Mouse (Mus musculus) cerebellum, postnatal 36 days (tissue): ENCODE measurements around the gene Fbxl15.
A peak's percentile ranks its signal among the peaks of the same experiment; 100 is the strongest.

Experiments used
- DNase-seq, 2 experiments: peaks; one replicate each; pipeline ENCODE4 v3.0.0; 2021 to 2022; ENCODE audit warnings: mixed read lengths in 2 of 2

Gene Fbxl15

DNA sequence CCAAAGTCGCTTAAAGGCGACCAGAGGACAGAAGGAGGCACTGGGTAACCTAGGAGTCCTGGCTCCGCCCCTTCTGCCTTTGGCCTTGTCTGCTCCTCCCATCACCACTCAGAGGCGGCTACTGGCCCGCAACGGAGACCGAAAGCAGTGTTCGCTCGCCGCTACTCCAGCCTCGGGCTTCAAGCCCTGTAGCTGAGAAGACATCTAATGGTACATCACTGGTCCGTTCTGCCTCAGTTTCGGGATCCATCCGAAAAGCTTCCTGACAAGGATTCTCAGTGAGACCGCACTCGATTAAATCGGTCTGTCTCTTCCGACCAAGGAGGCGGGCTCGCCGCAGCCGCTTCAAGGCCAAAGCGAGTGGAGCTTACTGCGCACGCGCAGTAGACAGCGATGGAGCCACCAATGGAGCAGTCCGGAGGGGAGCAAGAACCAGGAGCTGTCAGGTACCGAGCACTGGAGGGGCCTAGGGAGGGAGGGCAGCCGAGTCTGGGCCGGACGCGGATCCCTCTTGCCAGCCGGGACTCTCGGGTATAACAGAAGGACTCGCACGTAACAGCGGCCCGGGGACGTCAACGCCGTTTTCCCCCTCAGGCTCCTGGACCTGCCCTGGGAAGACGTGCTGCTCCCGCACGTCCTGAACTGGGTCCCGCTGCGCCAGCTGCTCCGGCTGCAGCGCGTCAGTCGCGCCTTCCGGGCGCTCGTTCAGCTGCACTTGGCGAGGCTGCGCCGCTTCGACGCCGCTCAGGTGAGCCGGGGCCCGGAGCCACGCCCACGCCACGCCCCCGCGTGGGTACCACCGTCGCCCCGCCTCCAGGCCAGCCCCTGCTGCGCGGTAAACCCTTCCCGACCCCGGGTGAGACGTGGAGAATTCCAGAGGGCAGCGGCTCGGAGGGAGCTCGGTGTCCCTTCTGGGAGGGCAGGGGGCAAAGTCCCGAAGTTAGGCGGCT lies at the start of gene Fbxl15:
Fbxl15 (plus strand) TSS at position 104 of the 950 bp plus-strand sequence.
- peak; percentile 93 to 95 for DNase-seq

DNA sequence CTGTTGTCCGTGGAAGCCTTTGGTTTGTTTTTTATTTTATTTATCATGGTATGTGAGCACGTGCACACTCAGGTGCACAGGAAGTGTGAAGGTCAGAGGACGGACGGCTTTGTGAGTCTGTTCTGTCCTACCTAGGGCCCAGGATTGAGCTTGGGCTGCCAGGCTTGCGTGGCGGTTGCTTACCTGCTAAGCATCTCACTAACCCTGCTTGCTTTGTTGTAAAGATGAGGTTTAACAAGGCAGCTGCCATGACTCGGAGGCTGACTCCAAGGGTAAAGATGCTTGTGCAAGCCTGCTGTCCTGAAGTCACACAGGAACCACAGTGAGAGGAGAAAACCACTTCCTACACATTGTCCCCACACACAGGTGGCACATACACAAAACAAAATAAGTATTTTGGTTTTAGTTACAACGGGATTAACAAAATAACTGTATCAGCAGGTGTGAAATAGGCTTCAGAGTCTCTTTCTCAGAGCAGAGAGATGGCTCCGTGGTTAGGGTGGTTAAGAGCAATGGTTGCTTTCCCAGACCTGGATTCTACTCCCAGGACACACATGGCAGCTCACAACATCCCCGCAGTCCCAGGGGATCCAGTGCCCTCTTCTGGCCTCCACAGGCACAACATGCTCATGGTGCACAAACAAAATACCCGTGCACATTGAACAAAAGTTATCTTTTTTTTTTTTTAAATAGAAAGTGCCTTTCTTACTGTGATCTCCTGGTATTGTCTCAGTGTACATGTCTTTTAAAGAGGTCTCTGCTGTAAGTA lies 45.7 kb upstream of the Fbxl15 start:
- no peak for DNase-seq

DNA sequence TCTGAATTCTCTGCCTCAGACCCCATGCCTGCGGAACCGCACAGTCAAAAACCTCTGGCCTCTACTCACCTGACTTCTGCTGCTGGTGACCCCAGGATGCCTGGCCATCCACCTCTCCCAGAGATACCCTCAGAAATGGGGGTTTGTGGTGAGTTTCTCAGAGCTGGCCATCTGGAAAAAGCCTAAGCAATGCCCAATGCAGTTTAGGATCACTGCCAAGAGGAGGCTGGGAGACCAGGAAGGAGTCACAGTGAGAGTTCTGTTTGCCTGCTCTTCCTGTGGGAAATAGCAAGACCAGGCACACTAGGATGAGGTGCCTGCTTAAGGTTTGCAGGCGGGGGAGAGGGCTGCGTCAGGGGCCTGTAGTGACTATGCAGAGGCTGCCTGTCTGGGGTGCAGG lies 43.3 kb upstream of the Fbxl15 start:
- peak; percentile 36 to 43 for DNase-seq

DNA sequence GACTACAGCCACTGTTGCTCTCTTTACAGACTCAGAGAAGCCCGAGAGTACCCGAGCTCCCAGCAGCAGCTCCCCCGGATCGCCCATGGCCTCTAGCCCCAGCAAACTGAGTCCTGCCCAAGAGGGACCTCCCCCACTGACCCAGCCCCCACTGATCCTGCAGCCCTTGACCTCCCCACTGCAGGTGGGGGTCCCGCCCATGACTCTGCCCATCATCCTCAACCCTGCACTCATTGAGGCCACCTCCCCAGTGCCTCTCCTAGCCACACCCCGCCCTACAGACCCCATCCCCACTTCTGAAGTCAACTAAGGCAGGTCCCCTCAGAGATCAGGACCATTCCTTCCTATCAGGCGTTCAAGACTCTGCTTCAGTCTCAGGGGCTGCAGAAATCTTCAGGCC lies 42.4 kb upstream of the Fbxl15 start:
- DNase-seq: no peak

DNA sequence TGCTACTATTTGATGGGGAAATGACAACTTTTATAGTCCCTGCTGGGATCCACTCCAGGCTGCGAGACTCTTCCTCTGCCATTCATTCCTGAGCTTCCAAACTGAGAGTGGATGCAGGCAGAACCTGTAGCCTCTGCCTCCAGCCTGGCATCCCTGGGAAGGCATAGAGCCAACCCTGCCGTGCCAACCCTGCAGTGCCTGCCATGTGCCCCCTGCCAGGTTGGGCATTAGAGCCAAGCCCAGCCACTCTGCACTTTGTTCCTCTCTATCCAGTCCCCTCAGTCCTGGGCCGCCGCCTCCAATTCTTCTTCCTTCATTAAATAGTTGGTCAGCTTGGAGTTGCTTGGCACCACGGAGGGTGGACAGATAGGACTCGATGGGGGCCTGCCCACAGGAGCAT lies 41.9 kb upstream of the Fbxl15 start:
- peak; percentile 92 to 94 for DNase-seq

DNA sequence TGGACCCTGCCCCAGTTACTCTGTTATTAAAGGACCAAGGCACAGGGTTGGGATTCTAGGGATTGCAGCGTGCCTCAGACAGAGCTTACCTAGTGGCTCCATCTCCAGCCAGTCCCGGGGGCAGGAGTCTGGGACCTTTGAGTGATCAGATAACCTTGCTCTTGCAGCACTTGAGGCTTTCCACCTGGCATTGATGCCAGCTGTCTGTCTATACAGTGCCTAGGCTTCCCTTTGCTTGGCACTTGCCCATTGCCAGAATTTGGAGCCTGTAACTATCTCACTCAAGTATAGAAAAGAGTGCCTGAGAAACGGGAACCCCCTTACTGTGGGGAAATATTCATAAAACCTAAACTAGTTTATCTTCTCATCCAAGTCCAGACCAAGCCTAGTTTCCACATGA lies 41.1 kb upstream of the Fbxl15 start:
- no peak for DNase-seq

DNA sequence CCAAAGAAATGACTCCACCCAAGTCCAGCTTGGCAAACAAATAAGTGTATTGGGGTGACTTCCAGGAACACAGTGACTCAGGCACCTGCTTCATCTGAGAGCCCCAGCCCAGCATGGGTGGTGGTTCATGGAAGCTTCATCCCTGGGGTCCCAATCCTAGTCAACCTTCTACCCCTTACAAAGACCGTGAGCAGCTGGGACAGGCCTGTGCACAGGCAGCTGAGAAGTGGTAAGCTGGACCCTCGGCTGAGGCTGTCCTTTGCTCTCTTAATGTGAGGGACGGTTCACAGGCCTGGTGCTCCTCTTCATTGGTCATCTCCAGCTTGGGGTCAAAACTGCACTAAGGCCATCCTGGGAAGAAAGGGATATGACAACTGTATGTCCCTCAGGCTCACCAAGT lies 40.4 kb upstream of the Fbxl15 start:
- no peak for DNase-seq

DNA sequence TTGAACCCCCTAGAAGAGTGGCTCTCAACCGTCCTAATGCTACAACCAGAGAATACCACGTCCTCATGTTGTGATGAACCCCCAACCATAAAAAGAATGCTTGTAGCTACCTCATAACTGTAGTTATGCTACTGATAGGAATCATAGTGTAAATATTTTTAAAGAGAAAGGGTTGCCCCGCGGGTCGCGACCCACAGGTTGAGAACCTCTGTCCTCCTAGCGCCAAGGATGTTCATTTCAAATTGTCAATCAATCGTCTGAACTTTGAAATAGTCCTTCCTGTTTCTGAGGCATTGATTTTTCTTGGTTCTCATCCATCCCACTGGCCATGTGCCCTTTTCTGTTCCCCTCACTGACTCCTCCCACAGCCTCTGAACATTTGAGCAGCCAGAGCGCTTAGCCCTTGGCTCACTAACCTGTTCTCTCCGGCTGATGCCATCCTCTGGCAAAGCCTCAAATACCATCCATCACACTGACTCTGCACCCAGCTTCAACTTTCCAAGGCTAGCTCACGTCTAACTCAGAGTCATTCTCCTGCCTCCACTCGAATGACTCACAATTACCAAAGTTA lies 37.4 kb upstream of the Fbxl15 start:
- no peak for DNase-seq

DNA sequence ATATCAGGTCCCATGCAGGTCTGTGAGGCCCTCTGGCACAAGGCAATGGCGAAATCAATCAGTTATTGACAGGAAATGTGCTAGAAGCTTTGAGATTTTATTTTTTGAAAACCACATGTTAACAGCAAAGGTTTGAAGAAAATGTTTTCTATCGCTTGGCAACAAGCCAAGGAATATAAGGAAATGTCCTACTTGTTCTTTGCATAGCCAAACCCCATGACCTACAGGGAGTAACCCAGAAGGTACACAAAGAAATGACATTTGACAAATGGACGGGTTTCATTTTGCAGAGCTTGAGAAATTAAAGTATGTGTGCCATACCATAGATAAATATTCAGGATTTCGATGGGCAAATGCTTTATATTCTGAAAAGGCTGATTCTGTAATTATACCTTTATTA lies 31.0 kb upstream of the Fbxl15 start:
- DNase-seq: no peak

DNA sequence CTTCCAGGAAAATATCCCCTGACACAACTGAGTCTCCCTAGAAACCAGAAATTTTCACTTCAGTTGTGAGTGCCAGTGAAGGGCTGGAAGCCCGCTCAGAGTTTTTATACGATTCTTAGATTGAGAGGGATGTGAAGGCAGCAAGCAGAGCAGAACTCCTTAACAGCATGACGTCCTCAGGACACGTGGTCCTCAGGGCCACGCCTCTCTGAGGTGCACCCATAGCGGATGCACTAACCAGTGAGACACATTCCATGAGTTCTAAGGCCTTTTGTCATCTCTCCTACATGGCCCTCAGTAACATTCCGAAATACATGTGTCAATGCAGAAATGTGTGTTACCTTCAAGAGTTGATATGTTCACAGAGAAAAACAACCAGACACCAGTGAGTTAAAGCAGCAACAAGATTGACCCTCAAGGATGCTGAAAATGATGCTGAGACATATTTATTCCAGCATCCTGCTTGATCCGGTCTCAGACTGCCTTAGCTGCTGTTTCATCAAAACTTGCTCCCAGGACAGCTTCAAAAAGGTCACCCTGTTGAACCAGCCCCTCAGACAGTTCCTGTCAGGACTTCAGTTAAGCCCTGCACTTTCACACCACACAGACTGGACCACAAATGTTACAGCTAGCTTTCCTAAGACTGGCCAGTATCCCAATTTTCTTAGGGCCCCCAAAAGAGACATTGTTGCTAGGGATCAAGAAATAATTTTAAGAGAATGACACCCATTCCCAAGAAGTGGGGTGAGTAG lies 27.5 kb upstream of the Fbxl15 start:
- DNase-seq: no peak

DNA sequence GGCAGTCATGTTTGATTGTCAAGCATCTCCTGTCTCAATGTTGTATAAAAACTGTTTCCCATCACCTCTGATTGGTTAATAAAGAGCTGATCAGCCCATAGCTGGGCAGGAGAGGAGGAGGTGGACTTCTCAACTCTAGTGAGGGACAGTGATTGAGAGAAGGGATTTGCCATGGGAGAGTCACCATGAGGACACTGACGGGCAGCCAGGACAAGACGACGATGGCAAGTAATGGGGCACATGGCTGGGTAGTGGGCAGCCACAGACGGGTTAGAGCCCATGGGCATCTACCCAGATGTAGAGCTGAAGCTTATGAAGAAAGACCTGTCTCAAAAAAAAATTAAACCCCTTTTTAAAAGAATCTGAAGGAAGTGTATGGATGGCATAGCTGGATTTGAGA lies 25.4 kb upstream of the Fbxl15 start:
- no peak for DNase-seq

DNA sequence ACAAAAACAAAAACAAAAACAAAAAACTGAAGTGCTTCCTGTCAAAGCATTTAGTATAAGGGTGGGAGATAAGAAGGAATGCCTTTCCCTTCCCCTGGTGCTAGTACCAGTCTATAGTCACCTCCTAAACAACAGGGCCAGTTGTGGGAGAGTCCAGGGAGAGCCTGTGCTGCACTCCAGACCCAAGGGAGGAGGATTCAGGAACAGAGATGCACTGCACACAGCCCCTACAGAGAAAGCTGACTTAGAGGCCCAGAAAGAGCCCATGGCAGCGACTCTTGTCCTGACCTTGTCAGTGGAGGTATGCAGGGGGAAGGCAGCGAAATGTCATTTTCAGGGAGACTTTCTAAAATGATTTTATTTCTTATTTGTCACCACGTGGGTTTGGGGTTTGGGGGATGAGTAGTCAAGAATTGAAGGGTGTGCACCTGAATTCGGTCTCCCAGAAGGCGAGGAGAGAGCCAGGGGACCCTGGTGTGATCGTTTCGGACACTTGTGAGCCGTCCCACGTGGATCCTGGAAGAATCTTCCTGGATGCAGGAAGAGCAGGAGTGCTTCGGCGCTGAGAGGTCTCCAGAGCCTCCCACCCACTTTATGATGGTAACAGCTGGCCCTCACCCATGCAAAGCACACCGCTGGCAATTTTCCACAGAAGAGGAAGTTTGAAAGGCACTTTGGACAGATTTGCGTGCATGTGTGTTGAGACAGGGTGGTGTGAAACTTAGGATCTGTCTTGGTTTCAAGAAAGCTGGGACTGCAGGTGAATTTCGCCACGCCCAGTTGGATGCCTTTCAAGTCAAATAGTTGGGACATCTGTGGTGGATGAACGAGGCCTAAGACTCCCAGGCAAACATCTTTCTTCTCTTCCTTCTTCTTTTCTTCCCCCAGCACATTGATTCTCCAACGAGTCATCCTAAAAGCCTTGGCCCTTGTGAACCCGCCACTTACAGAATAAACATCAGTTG lies 24.5 kb upstream of the Fbxl15 start:
- no peak for DNase-seq

DNA sequence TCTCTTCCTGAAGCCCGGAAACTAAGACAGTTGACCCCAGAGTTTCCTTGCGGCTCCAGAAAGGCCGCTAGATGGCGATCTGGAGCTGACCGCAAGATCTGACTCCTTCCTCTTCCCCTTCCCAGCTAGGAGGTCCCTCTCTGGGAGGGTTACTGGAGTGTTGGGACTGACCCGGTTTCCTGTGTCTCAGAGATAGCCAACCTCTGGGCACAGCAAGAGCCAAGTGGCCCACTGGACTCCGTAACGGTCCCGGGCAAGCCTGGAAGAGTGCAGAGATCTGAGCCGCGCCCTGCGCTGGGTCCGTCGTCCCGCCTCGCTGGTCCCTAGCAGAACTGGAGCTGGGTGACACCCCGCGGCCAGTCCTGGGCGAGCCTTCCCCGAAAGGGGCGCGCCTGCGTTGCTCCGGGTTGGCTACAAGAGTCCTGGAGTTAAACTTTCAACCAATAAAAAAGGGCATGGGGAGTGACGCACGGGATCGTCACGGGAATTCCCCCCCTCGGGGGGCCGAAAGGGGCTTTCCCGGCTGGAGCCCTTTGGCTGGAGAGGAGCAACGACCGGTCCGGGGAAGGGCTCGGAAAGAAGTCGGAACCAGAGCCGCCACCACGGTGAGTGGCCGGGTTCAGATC lies 23.7 kb upstream of the Fbxl15 start, which contains the start of gene Nfkb2:
Nfkb2 (plus strand) TSS at position 105 of the 626 bp plus-strand sequence.
- peak; percentile 81 to 82 for DNase-seq

DNA sequence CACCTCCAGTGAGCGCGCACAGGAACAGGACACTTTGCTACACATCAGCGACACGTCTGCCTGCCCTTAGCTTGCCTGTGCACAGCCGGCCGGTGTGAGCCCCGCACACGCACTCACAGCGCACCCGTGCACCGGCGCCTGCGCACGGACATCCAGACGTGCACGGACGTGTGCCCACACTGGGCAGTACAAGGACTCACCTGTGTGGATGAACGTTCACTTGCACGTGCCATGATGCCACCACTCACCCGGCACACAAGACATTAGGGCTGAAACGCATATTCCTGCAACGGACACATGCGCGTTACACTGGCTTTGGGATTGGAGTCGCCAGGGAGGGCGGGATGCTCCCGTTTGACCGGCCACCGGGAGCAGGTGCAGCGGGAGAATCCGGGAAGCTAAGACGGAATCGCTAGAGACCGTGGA lies 23.1 kb upstream of the Fbxl15 start:
- peak in 1 of 2 experiments; percentile 12 for DNase-seq

DNA sequence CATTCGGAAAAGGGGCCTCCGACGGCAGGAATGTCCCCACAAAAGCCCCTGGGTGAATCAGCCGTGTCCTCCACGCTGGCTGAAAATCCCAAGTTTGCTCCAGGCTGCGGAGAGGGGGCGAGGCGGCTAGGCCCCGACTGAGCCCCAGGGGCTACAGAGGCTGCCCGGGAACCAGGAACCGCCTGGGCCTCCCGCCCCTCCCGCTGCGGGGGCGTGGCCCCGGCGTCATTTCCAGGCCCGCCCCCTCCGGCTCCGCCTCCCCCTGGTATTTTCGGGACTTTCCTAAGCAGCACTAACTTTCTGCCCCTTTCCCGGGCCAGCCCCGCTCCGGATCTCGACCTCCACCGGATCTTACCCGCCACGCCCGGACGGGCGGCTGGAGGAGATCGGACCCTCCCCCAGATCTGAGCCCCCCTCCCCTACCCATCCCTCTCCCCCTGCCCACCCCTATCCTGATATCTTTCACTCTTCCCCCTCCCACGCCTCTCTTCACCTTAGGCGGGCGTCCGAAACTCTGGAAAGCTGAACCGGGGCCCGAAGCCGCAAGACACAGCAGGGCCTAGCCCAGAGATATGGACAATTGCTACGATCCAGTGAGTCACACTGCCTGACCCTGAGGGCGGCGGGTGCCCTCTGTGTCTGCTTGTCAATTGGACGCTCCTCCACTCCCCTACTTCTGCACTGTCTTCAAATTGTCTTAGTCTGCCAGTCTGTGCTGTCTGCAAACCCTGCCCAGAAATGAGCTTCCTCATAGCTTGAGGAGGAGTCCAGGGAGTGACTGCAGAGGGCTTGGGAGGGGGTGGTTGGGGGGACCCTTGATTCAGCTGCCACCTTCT lies 22.3 kb upstream of the Fbxl15 start:
- peak in 1 of 2 experiments; percentile 39 for DNase-seq

DNA sequence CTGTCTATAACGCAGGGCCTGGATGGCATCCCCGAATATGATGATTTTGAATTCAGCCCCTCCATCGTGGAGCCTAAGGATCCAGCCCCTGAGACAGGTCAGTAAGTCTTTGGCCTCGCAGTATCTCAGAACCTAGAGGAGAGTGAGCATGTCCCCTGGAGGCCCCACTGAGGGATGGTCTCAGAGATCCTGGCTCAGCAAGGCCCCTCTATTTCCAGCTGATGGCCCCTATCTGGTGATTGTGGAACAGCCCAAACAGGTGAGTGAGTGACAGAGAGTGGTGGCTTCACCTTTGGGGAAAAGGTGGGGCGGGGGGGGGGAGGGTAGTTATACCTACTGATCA lies 21.7 kb upstream of the Fbxl15 start:
- no peak for DNase-seq

DNA sequence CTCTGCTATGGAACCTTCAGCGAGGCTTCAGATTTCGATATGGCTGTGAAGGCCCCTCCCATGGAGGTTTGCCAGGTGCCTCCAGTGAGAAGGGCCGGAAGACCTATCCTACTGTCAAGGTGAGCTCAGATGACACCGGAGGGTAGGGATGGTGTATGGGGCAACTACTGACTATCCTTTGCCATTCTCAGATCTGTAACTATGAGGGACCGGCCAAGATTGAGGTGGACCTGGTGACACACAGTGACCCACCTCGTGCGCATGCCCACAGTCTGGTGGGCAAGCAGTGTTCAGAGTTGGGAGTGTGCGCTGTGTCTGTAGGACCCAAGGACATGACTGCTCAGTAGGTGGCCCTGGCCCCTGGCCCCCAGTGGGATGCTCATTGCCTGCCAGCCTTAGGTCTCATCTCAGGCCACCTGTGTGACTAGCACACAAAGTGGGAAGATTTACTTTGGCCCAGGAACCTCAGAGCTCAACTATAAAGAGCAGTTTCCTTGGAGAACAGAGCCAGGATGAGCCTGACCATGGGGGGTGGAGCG lies 21.2 kb upstream of the Fbxl15 start:
- DNase-seq: no peak

DNA sequence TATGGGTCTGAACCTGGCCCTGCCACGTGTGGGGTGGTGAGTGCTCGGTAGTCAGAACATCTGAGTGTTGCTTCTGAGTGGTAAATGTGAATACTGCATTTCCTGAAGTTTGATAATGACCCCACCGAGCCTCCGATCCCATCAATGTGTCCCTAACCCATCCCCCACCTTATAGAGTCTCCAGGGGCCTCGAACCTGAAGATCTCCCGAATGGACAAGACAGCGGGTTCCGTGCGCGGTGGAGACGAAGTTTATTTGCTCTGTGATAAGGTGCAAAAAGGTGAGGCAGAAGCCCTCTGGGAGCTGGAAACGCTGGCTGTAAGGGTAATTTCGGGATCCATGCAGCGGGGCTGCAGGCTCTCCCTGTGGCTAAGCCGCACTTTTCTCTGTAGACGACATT lies 20.2 kb upstream of the Fbxl15 start:
- no peak for DNase-seq

DNA sequence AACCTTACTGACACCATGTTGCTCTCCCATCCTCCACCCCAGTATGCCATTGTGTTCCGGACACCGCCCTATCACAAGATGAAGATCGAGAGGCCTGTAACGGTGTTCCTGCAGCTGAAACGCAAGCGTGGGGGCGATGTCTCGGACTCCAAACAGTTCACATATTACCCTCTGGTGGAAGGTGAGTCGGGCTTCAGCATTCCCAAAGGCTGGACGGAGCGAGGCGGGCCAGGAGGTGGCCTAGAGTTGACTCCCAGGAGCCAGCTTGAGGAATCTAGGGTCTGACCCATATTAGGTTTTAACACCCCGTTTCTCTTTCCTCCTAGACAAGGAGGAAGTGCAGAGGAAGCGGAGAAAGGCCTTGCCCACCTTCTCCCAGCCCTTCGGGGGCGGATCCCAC lies 19.7 kb upstream of the Fbxl15 start:
- DNase-seq: peak in 1 of 2 experiments; percentile 18
